Mouse (Mus musculus) MEL (cell line): Measurements from ENCODE around the gene Gab2. TPM values are rescaled to one million over a fixed set of nuclear protein-coding genes. Genes with fewer than 3 reads are reported as not detected.

Experiments used
- DNase-seq: peaks from one replicate; pipeline ENCODE4 v3.0.0; 2011; ENCODE audit warnings: low read depth, low spot score
- H3K27ac ChIP-seq: 2 replicates; pipeline ENCODE4 v1.5.1; 2012; ENCODE audit warnings: low read depth, mild to moderate bottlenecking, control low read depth, low read length, moderate library complexity; ENCODE audit not compliant: control insufficient read depth
- H3K27me3 ChIP-seq, 2 experiments: fragments of 150-350 bp in 1 of 2; sonication (generic) in 1 of 2; 2 replicates each; pipeline ENCODE4 v1.6.1; 2012; ENCODE audit warnings: low read length in 2 of 2, mild to moderate bottlenecking in 2 of 2, improper control_type of control experiment in 1 of 2, moderate library complexity in 1 of 2; ENCODE audit not compliant: insufficient read depth in 2 of 2, control insufficient read depth in 1 of 2
- H3K36me3 ChIP-seq, 2 experiments: 2 replicates each; pipeline ENCODE4 v1.6.1; 2012 to 2014; ENCODE audit warnings: low read length in 2 of 2, improper control_type of control experiment in 1 of 2, inconsistent platforms in 1 of 2, mild to moderate bottlenecking in 1 of 2; ENCODE audit not compliant: insufficient read depth in 2 of 2, control insufficient read depth in 1 of 2
- H3K4me1 ChIP-seq, 2 experiments: fragments of 150-350 bp in 1 of 2; sonication (generic) in 1 of 2; 2 replicates each; pipeline ENCODE4 v1.6.1; 2012; ENCODE audit warnings: low read length in 2 of 2, improper control_type of control experiment in 1 of 2, mild to moderate bottlenecking in 1 of 2; ENCODE audit not compliant: insufficient read depth in 2 of 2, control insufficient read depth in 1 of 2
- H3K4me3 ChIP-seq, 2 experiments: fragments of 150-350 bp in 1 of 2; sonication (generic) in 1 of 2; 2 replicates each; pipeline ENCODE4 v1.5.1; 2012; ENCODE audit warnings: low read depth in 2 of 2, low read length in 2 of 2, mild to moderate bottlenecking in 2 of 2, moderate library complexity in 2 of 2, control low read depth in 1 of 2, improper control_type of control experiment in 1 of 2; ENCODE audit not compliant: control insufficient read depth in 1 of 2, insufficient read depth in 1 of 2
- H3K79me2 ChIP-seq: 2 replicates; pipeline ENCODE4 v1.6.1; 2012; ENCODE audit warnings: mild to moderate bottlenecking, low read length, moderate library complexity; ENCODE audit not compliant: control insufficient read depth, poor library complexity, insufficient read depth
- H3K9ac ChIP-seq: 2 replicates; pipeline ENCODE4 v1.6.1; 2012; ENCODE audit warnings: low read depth, mild to moderate bottlenecking, control low read depth, low read length, moderate library complexity; ENCODE audit not compliant: control insufficient read depth, poor library complexity, severe bottlenecking
- H3K9me3 ChIP-seq: fragments of 150-350 bp; sonication (generic); replicated peaks from 2 replicates; pipeline ENCODE4 v1.6.1; 2012; ENCODE audit warnings: mild to moderate bottlenecking, low read length, improper control_type of control experiment, moderate library complexity; ENCODE audit not compliant: insufficient read depth
- CHD1 ChIP-seq: IDR thresholded peaks from 2 replicates; pipeline ENCODE4 v1.6.1; 2012; ENCODE audit warnings: low read depth, mild to moderate bottlenecking, inconsistent platforms, low read length, improper control_type of control experiment
- CHD2 ChIP-seq: IDR thresholded peaks from 2 replicates; pipeline ENCODE4 v1.6.1; 2011; ENCODE audit warnings: low read length, improper control_type of control experiment
- CTCF ChIP-seq, 3 experiments: IDR thresholded peaks in 2 of 3; conservative IDR thresholded peaks in 1 of 3; 2 replicates each; pipeline ENCODE4 v1.5.1; 2011 to 2012; ENCODE audit warnings: low read length in 3 of 3, low read depth in 2 of 3, mild to moderate bottlenecking in 2 of 3, improper control_type of control experiment in 1 of 3, inconsistent platforms in 1 of 3, mixed read lengths in 1 of 3, moderate library complexity in 1 of 3; ENCODE audit not compliant: control insufficient read depth in 1 of 3, insufficient read depth in 1 of 3, poor library complexity in 1 of 3, severe bottlenecking in 1 of 3
- E2F4 ChIP-seq: IDR thresholded peaks from 2 replicates; pipeline ENCODE4 v1.6.1; 2011; ENCODE audit warnings: low read depth, low read length, improper control_type of control experiment, borderline replicate concordance
- ETS1 ChIP-seq: IDR thresholded peaks from 2 replicates; pipeline ENCODE4 v1.6.1; 2012; ENCODE audit warnings: low read depth, mild to moderate bottlenecking, inconsistent platforms, low read length, improper control_type of control experiment, moderate library complexity
- GABPA ChIP-seq: IDR thresholded peaks from 2 replicates; pipeline ENCODE4 v1.6.1; 2012; ENCODE audit warnings: low read depth, mild to moderate bottlenecking, inconsistent platforms, low read length, improper control_type of control experiment, moderate library complexity
- GATA1 ChIP-seq: IDR thresholded peaks from 2 replicates; pipeline ENCODE4 v1.6.1; 2011; ENCODE audit warnings: low read depth, low read length, improper control_type of control experiment
- HCFC1 ChIP-seq: IDR thresholded peaks from 2 replicates; pipeline ENCODE4 v1.6.1; 2012; ENCODE audit warnings: low read depth, mild to moderate bottlenecking, inconsistent platforms, low read length, improper control_type of control experiment, moderate library complexity
- KAT2A ChIP-seq: conservative IDR thresholded peaks from 2 replicates; pipeline ENCODE4 v1.6.1; 2012; ENCODE audit warnings: low read depth, low read length, improper control_type of control experiment, inconsistent platforms
- MYB ChIP-seq: IDR thresholded peaks from 2 replicates; pipeline ENCODE4 v1.6.1; 2011; ENCODE audit warnings: mild to moderate bottlenecking, low read depth, low read length, improper control_type of control experiment
- MYC ChIP-seq: IDR thresholded peaks from 2 replicates; pipeline ENCODE4 v1.6.1; 2011; ENCODE audit warnings: low read depth, mild to moderate bottlenecking, low read length, improper control_type of control experiment, moderate library complexity
- NRF1 ChIP-seq: IDR thresholded peaks from 2 replicates; pipeline ENCODE4 v1.6.1; 2014; ENCODE audit warnings: low read depth, mild to moderate bottlenecking, inconsistent platforms, low read length, improper control_type of control experiment, moderate library complexity; ENCODE audit not compliant: poor library complexity, insufficient read depth, severe bottlenecking
- POLR2A ChIP-seq, 2 experiments: IDR thresholded peaks; 2 replicates each; pipeline ENCODE4 v1.6.1; 2011 to 2012; ENCODE audit warnings: low read length in 2 of 2, mild to moderate bottlenecking in 2 of 2, control low read depth in 1 of 2, improper control_type of control experiment in 1 of 2, low read depth in 1 of 2, moderate library complexity in 1 of 2; ENCODE audit not compliant: control insufficient read depth in 1 of 2, insufficient read depth in 1 of 2, poor library complexity in 1 of 2
- POLR2AphosphoS5 ChIP-seq: IDR thresholded peaks from 2 replicates; pipeline ENCODE4 v1.6.1; 2012; ENCODE audit warnings: low read depth, borderline replicate concordance, mild to moderate bottlenecking, inconsistent platforms, low read length, moderate library complexity, mixed read lengths
- RAD21 ChIP-seq: IDR thresholded peaks from 2 replicates; pipeline ENCODE4 v1.6.1; 2011; ENCODE audit warnings: mild to moderate bottlenecking, low read depth, low read length, improper control_type of control experiment
- SMC3 ChIP-seq: IDR thresholded peaks from 2 replicates; pipeline ENCODE4 v1.6.1; 2011; ENCODE audit warnings: low read depth, low read length, improper control_type of control experiment
- TBP ChIP-seq: IDR thresholded peaks from 2 replicates; pipeline ENCODE4 v1.8.0; 2011; ENCODE audit warnings: low read depth, low read length, improper control_type of control experiment
- UBTF ChIP-seq: IDR thresholded peaks from 2 replicates; pipeline ENCODE4 v1.6.1; 2012; ENCODE audit warnings: low read depth, mild to moderate bottlenecking, inconsistent platforms, low read length, improper control_type of control experiment, moderate library complexity, borderline replicate concordance; ENCODE audit not compliant: insufficient read depth
- USF1 ChIP-seq: IDR thresholded peaks from 2 replicates; pipeline ENCODE4 v1.6.1; 2014; ENCODE audit warnings: low read depth, mild to moderate bottlenecking, inconsistent platforms, low read length, improper control_type of control experiment, moderate library complexity
- USF2 ChIP-seq, 2 experiments: IDR thresholded peaks; 2 replicates each; pipeline ENCODE4 v1.6.1; 2011 to 2012; ENCODE audit warnings: improper control_type of control experiment in 2 of 2, low read length in 2 of 2, borderline replicate concordance in 1 of 2, inconsistent platforms in 1 of 2, low read depth in 1 of 2, mild to moderate bottlenecking in 1 of 2; ENCODE audit not compliant: insufficient read depth in 1 of 2
- ZKSCAN1 ChIP-seq: IDR thresholded peaks from 2 replicates; pipeline ENCODE4 v1.6.1; 2012; ENCODE audit warnings: low read depth, mild to moderate bottlenecking, inconsistent platforms, low read length, improper control_type of control experiment, moderate library complexity
- ZMIZ1 ChIP-seq: IDR thresholded peaks from 2 replicates; pipeline ENCODE4 v1.6.1; 2012; ENCODE audit warnings: low read depth, mild to moderate bottlenecking, inconsistent platforms, low read length, improper control_type of control experiment, moderate library complexity
- ZNF384 ChIP-seq: IDR thresholded peaks from 2 replicates; pipeline ENCODE4 v1.6.1; 2012; ENCODE audit warnings: low read depth, mild to moderate bottlenecking, inconsistent platforms, low read length, improper control_type of control experiment
- polyA plus RNA-seq, 2 experiments: library from polyadenylated mRNA; stranded (reverse) in 1 of 2; unstranded in 1 of 2; fragments of >175 nt in 1 of 2; fragments of >200 nt in 1 of 2; gene quantifications; 2 replicates each; pipeline versions ENCODE4 v1.2.1 to v1.2.4; 2012; ENCODE audit warnings: low replicate concordance in 2 of 2, low read depth in 1 of 2; ENCODE audit not compliant: insufficient read length in 2 of 2, insufficient read depth in 1 of 2, missing spikeins in 1 of 2
- total RNA-seq: library from RNA; depleted of rRNA; stranded (reverse); fragments of 300-350 nt; gene quantifications from 2 replicates; pipeline ENCODE4 v1.2.3, GENCODE M21; 2012

Gab2 gene
- total and polyA plus RNA-seq, 3 experiments, result 5.0 to 11.5 TPM; not detected in 1

DNA sequence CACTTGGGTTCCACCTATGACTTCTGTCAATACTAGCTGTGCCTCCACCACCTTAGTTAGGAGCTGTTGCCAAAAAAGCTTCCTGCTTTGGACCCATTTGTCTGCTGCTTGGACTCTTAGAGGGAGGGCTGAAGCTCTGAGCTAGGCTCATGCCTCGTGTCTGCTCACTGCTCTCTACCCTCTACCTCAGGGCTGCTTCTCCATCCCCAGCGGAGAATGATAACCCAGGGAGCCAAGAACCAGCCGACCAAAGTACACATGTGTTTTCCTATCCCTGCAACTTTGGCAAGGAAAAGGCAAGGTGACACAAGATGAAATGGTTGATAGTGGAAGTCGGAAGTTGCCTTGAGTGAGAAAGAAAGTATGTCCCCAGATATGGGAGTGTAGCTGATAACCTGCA is 223.8 kb downstream of the Gab2 start:
- no peaks in the 10 kb centered on the region for H3K79me2 ChIP-seq
- H3K9ac ChIP-seq, result no peak overlapping the region
- no peaks in the 10 kb centered on the region for H3K9me3 ChIP-seq
- DNase-seq, result no peak
- no peaks in the 10 kb centered on the region for H3K27me3 ChIP-seq
- H3K4me3 ChIP-seq, result no peak overlapping the region
- H3K36me3 ChIP-seq, result peaks cover 6 to 10% of the 10 kb centered on the region in 2 experiments
- TF ChIP-seq HCFC1 (no peak), CHD2 (no peak), ETS1 (no peak), E2F4 (no peak), CHD1 (no peak), NRF1 (no peak), UBTF (no peak), MYB (no peak), POLR2AphosphoS5 (no peak)
- TF ChIP-seq, all 39 proteins: peak for 0
- Histone ChIP-seq H3K27ac (no peak overlapping the region), H3K4me1 (peaks cover 5 to 14% of the 10 kb centered on the region in 2 experiments)

DNA sequence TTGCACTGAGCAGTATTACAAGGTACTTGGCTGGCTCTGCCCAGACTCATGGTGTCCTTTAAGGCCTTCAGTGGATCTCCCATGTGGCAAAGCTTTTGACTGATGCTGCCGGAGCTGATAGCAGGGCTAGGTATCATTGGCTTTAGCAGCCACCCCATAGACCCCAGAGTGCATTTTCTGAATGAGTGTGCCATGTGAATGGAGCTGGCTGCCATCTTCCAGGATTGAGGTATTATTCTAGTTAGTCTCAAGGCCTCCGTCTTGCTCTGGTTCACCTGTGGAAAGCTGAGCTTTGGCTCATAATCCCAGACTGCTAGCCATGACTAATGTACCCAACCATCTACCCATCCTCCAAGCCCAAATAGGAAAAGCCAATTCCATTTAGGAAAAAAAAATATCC is 225.4 kb downstream of the Gab2 start:
- no peak for DNase-seq
- Histone ChIP-seq H3K9ac (no peak overlapping the region), H3K79me2 (no peaks in the 10 kb centered on the region), H3K4me3 (no peak overlapping the region), H3K27me3 (no peaks in the 10 kb centered on the region), H3K27ac (no peak overlapping the region), H3K36me3 (peaks cover 0 to 6% of the 10 kb centered on the region in 2 experiments; a peak in 2 of 4 replicates)
- no peak for TF ChIP-seq HCFC1
- no peak for TF ChIP-seq GATA1
- TF ChIP-seq CHD1, result no peak
- TF ChIP-seq KAT2A, result no peak
- TF ChIP-seq ZKSCAN1, result no peak
- no peak for TF ChIP-seq CTCF (IDR thresholded peaks at IDR 0.05 in 2 of 3, conservative IDR thresholded peaks at IDR 0.05 in 1 of 3; ENCODE audit: control insufficient read depth in 1 of 3, insufficient read depth in 1 of 3, low read depth in 2 of 3, low read length in 3 of 3, poor library complexity in 1 of 3, severe bottlenecking in 1 of 3)
- no peak for TF ChIP-seq ZNF384
- no peak for TF ChIP-seq ZMIZ1
- TF ChIP-seq MYC, result no peak
- no peak for TF ChIP-seq RAD21
- TF ChIP-seq NRF1, result no peak
- TF ChIP-seq GABPA, result no peak
- TF ChIP-seq E2F4, result no peak
- TF ChIP-seq SMC3, result no peak
- TF ChIP-seq POLR2A (IDR thresholded peaks at IDR 0.05; ENCODE audit: control insufficient read depth in 1 of 2, insufficient read depth in 1 of 2, low read depth in 1 of 2, low read length in 2 of 2, poor library complexity in 1 of 2), result no peak
- TF ChIP-seq USF1, result no peak
- no peak for TF ChIP-seq USF2 (IDR thresholded peaks at IDR 0.05; ENCODE audit: borderline replicate concordance in 1 of 2, insufficient read depth in 1 of 2, low read depth in 1 of 2, low read length in 2 of 2)
- no peak for TF ChIP-seq TBP
- TF ChIP-seq, all 39 proteins: peak for 0
- H3K9me3 ChIP-seq, result no peaks in the 10 kb centered on the region
- H3K4me1 ChIP-seq, result no peaks in the 10 kb centered on the region
